Mouse (Mus musculus) hindbrain, embryonic 16.5 days (tissue): ENCODE data around the gene Pax3. TPM values are rescaled to one million over a fixed set of nuclear protein-coding genes. Genes with fewer than 3 reads are reported as not detected.

Experiments used
- ATAC-seq: fragments of 200-750 bp; cut with Nextera tagmentation; 2 replicates; pipeline ENCODE4 v1.8.0; 2017; ENCODE audit warnings: moderate TSS enrichment, moderate library complexity
- H3K27ac ChIP-seq: fragments of 300-500 bp; sonication (generic); 2 replicates; pipeline ENCODE4 v1.5.1; 2014; ENCODE audit warnings: low read depth, mild to moderate bottlenecking, control low read depth, low read length, moderate library complexity
- H3K27me3 ChIP-seq: fragments of 300-500 bp; sonication (generic); replicated peaks from 2 replicates; pipeline ENCODE4 v1.6.1; 2014; ENCODE audit warnings: low read length; ENCODE audit not compliant: control insufficient read depth, insufficient read depth
- H3K36me3 ChIP-seq: fragments of 300-500 bp; sonication (generic); 2 replicates; pipeline ENCODE4 v1.6.1; 2014; ENCODE audit warnings: mild to moderate bottlenecking, low read length, moderate library complexity, mixed read lengths; ENCODE audit not compliant: control insufficient read depth, insufficient read depth
- H3K4me1 ChIP-seq: fragments of 300-500 bp; sonication (generic); 2 replicates; pipeline ENCODE4 v1.6.1; 2014; ENCODE audit warnings: low read depth, low read length; ENCODE audit not compliant: control insufficient read depth, insufficient read depth
- H3K4me2 ChIP-seq: fragments of 300-500 bp; sonication (generic); 2 replicates; pipeline ENCODE4 v1.6.1; 2014; ENCODE audit warnings: mild to moderate bottlenecking, low read length, control low read depth, moderate library complexity
- H3K4me3 ChIP-seq: fragments of 300-500 bp; sonication (generic); 2 replicates; pipeline ENCODE4 v1.5.1; 2014; ENCODE audit warnings: mild to moderate bottlenecking, low read length, control low read depth, moderate library complexity
- H3K9ac ChIP-seq: fragments of 300-500 bp; sonication (generic); 2 replicates; pipeline ENCODE4 v1.6.1; 2014; ENCODE audit warnings: low read depth, mild to moderate bottlenecking, control low read depth, low read length, moderate library complexity
- H3K9me3 ChIP-seq: fragments of 300-500 bp; sonication (generic); 2 replicates; pipeline ENCODE4 v1.6.1; 2014; ENCODE audit warnings: mild to moderate bottlenecking, low read length, moderate library complexity; ENCODE audit not compliant: control insufficient read depth
- WGBS: fragments of 180-500 bp; shearing (Covaris S2); extraction: QIAGEN DNeasy Blood & Tissue Kit; methylation state at CpG from one replicate; pipeline ENCODE4 v1.1.7; 2014; 5-methylcytosine and 5-hydroxymethylcytosine counted together
- polyA plus RNA-seq: library from polyadenylated mRNA; unstranded; fragments of >200 nt; fragmentation: Nextera tagmentation; extraction: Ambion mirVana; gene quantifications from 2 replicates; pipeline ENCODE4 v1.2.1, GENCODE M21; 2015

Gene Pax3
- polyA plus RNA-seq, 1 experiment from 2014 or later = 11.7 TPM

- WGBS = under 1% methylated on average over 16 of the region's 16 CpGs
- ATAC-seq = no peak
- Histone ChIP-seq H3K36me3 (no peaks in the 10 kb centered on the region), H3K9ac (peak overlapping the region; percentile 9; the same call in 1 of the 2 replicates), H3K4me1 (peaks cover 9% of the 10 kb centered on the region), H3K4me2 (peak overlapping the region; percentile 59), H3K27ac (peak overlapping the region; percentile 79), H3K27me3 (peaks cover 29% of the 10 kb centered on the region), H3K9me3 (no peaks in the 10 kb centered on the region), H3K4me3 (peak overlapping the region; percentile 40)
Observed at GRCm38 (mm10) chr1:78189016-78189415, 7.9 kb downstream of the Pax3 start.

GRCm38 (mm10) chr1:78188299-78188698 lies 8.6 kb downstream of the Pax3 start:
- peaks cover 9% of the 10 kb centered on the region for H3K4me1 ChIP-seq
- H3K4me3 ChIP-seq = peak overlapping the region; percentile 10; the same call in 1 of the 2 replicates
- peaks cover 31% of the 10 kb centered on the region for H3K27me3 ChIP-seq
- no peaks in the 10 kb centered on the region for H3K9me3 ChIP-seq
- H3K9ac ChIP-seq = no peak overlapping the region
- ATAC-seq = no peak
- no peaks in the 10 kb centered on the region for H3K36me3 ChIP-seq
- H3K27ac ChIP-seq = no peak overlapping the region
- H3K4me2 ChIP-seq = peak overlapping the region; percentile 2
- WGBS = 7% methylated on average over 2 of the region's 2 CpGs

- Histone ChIP-seq H3K27ac (no peak overlapping the region), H3K4me2 (peak overlapping the region; percentile 9; the same call in 1 of the 2 replicates), H3K4me1 (peaks cover 9% of the 10 kb centered on the region), H3K27me3 (peaks cover 32% of the 10 kb centered on the region), H3K9ac (no peak overlapping the region), H3K9me3 (no peaks in the 10 kb centered on the region), H3K36me3 (no peaks in the 10 kb centered on the region), H3K4me3 (no peak overlapping the region)
- WGBS = 6% methylated on average over 6 of the region's 6 CpGs
- no peak for ATAC-seq
Observed at GRCm38 (mm10) chr1:78187788-78188173, 9.2 kb downstream of the Pax3 start.

GRCm38 (mm10) chr1:78187122-78187787 lies 9.7 kb downstream of the Pax3 start:
- no peak for ATAC-seq
- Histone ChIP-seq H3K4me1 (peaks cover 9% of the 10 kb centered on the region), H3K9ac (no peak overlapping the region), H3K27me3 (peaks cover 29% of the 10 kb centered on the region), H3K9me3 (no peaks in the 10 kb centered on the region), H3K36me3 (no peaks in the 10 kb centered on the region), H3K27ac (no peak overlapping the region), H3K4me3 (no peak overlapping the region), H3K4me2 (peak overlapping the region; percentile 13)
- 13% methylated on average over 8 of the region's 8 CpGs for WGBS

- H3K4me2 ChIP-seq = no peak overlapping the region
- no peak overlapping the region for H3K4me3 ChIP-seq
- no peak for ATAC-seq
- H3K27ac ChIP-seq = no peak overlapping the region
- H3K9ac ChIP-seq = no peak overlapping the region
- peaks cover 15% of the 10 kb centered on the region for H3K27me3 ChIP-seq
- H3K4me1 ChIP-seq = no peaks in the 10 kb centered on the region
- no peaks in the 10 kb centered on the region for H3K36me3 ChIP-seq
- no peaks in the 10 kb centered on the region for H3K9me3 ChIP-seq
- 38% methylated on average over 5 of the region's 5 CpGs for WGBS
Observed at GRCm38 (mm10) chr1:78182954-78183353, 14.0 kb downstream of the Pax3 start.

GRCm38 (mm10) chr1:78181882-78182281 lies 15.1 kb downstream of the Pax3 start:
- WGBS = 14% methylated on average over 9 of the region's 9 CpGs
- H3K27me3 ChIP-seq = peaks cover 18% of the 10 kb centered on the region
- no peak overlapping the region for H3K4me3 ChIP-seq
- H3K9me3 ChIP-seq = no peaks in the 10 kb centered on the region
- no peak overlapping the region for H3K27ac ChIP-seq
- no peaks in the 10 kb centered on the region for H3K36me3 ChIP-seq
- no peaks in the 10 kb centered on the region for H3K4me1 ChIP-seq
- ATAC-seq = peak; percentile 65; the same call in 1 of the 2 replicates
- H3K4me2 ChIP-seq = peak overlapping the region; percentile 22; the same call in 1 of the 2 replicates
- no peak overlapping the region for H3K9ac ChIP-seq

GRCm38 (mm10) chr1:78172334-78172733 lies 24.6 kb downstream of the Pax3 start:
- WGBS = 31% methylated on average over 6 of the region's 6 CpGs
- Histone ChIP-seq H3K4me1 (no peaks in the 10 kb centered on the region; the same call in 1 of the 2 replicates), H3K36me3 (no peaks in the 10 kb centered on the region), H3K4me3 (no peak overlapping the region), H3K9me3 (no peaks in the 10 kb centered on the region), H3K4me2 (no peak overlapping the region), H3K27me3 (peaks cover 29% of the 10 kb centered on the region), H3K9ac (no peak overlapping the region), H3K27ac (no peak overlapping the region)
- ATAC-seq = no peak

GRCm38 (mm10) chr1:78171671-78172070 lies 25.3 kb downstream of the Pax3 start:
- H3K27me3 ChIP-seq = peaks cover 28% of the 10 kb centered on the region
- H3K36me3 ChIP-seq = no peaks in the 10 kb centered on the region
- no peak overlapping the region for H3K27ac ChIP-seq
- 10% methylated on average over 1 of the region's 1 CpGs for WGBS
- H3K4me3 ChIP-seq = no peak overlapping the region
- H3K9me3 ChIP-seq = no peaks in the 10 kb centered on the region
- no peak overlapping the region for H3K9ac ChIP-seq
- H3K4me2 ChIP-seq = no peak overlapping the region
- no peaks in the 10 kb centered on the region; the same call in 1 of the 2 replicates for H3K4me1 ChIP-seq
- peak; percentile 66; the same call in 1 of the 2 replicates for ATAC-seq

- H3K27ac ChIP-seq = peak overlapping the region; percentile 61; the same call in 1 of the 2 replicates
- WGBS = 25% methylated on average over 9 of the region's 9 CpGs
- H3K4me3 ChIP-seq = no peak overlapping the region
- H3K4me1 ChIP-seq = no peaks in the 10 kb centered on the region; the same call in 1 of the 2 replicates
- no peak for ATAC-seq
- peak overlapping the region; percentile 3; the same call in 1 of the 2 replicates for H3K4me2 ChIP-seq
- peaks cover 28% of the 10 kb centered on the region for H3K27me3 ChIP-seq
- H3K9ac ChIP-seq = no peak overlapping the region
- H3K9me3 ChIP-seq = no peaks in the 10 kb centered on the region
- H3K36me3 ChIP-seq = no peaks in the 10 kb centered on the region
Observed at GRCm38 (mm10) chr1:78170771-78171170, 26.2 kb downstream of the Pax3 start.
